Mouse (Mus musculus) gonadal fat pad, adult 2 months (tissue): Measurements from ENCODE around the gene Gpx4. TPM values are rescaled to one million over a fixed set of nuclear protein-coding genes. Genes with fewer than 3 reads are reported as not detected.

ENCODE experiments used
- DNase-seq: peaks from one replicate; pipeline ENCODE4 v3.0.0-alpha.2; 2012; ENCODE audit warnings: low read depth
- polyA plus RNA-seq: library from polyadenylated mRNA; depleted of rRNA; stranded (reverse); fragments of >200 nt; gene quantifications from 2 replicates; pipeline ENCODE4 v1.2.3, GENCODE M21; 2012

Gene Gpx4
- polyA plus RNA-seq, 1 experiment, result 1,178 TPM

GRCm38 (mm10) chr10:80072623-80073489 is 25.9 kb downstream of the Gpx4 start:
- DNase-seq, result no peak

- no peak for DNase-seq
Measured at GRCm38 (mm10) chr10:80074813-80075601, 28.0 kb downstream of the Gpx4 start.

- DNase-seq, result no peak
Measured at GRCm38 (mm10) chr10:80075924-80076323, 29.0 kb downstream of the Gpx4 start.

GRCm38 (mm10) chr10:80076386-80076785 is 29.4 kb downstream of the Gpx4 start:
- DNase-seq, result no peak

- DNase-seq, result no peak
Measured at GRCm38 (mm10) chr10:80077312-80077711, 30.3 kb downstream of the Gpx4 start.

- DNase-seq, result no peak
Measured at GRCm38 (mm10) chr10:80078366-80078765, 31.4 kb downstream of the Gpx4 start.

GRCm38 (mm10) chr10:80080396-80081070 is 33.6 kb downstream of the Gpx4 start:
- no peak for DNase-seq

GRCm38 (mm10) chr10:80081075-80081474 is 34.1 kb downstream of the Gpx4 start:
- DNase-seq, result no peak

- DNase-seq, result no peak
Measured at GRCm38 (mm10) chr10:80084817-80085487, 38.0 kb downstream of the Gpx4 start.

- no peak for DNase-seq
Measured at GRCm38 (mm10) chr10:80086847-80087246, 39.9 kb downstream of the Gpx4 start.

GRCm38 (mm10) chr10:80087483-80087882 is 40.5 kb downstream of the Gpx4 start:
- DNase-seq, result no peak

GRCm38 (mm10) chr10:80089146-80089545 is 42.2 kb downstream of the Gpx4 start:
- DNase-seq, result no peak

GRCm38 (mm10) chr10:80091527-80091926 is 44.6 kb downstream of the Gpx4 start:
- DNase-seq, result no peak

- DNase-seq, result no peak
Measured at GRCm38 (mm10) chr10:80092690-80093089, 45.7 kb downstream of the Gpx4 start.

GRCm38 (mm10) chr10:80094085-80094484 is 47.1 kb downstream of the Gpx4 start:
- DNase-seq, result no peak

GRCm38 (mm10) chr10:80094684-80095083 is 47.7 kb downstream of the Gpx4 start:
- DNase-seq, result no peak

GRCm38 (mm10) chr10:80095547-80095946 is 48.6 kb downstream of the Gpx4 start:
- DNase-seq, result no peak

GRCm38 (mm10) chr10:80097275-80097674 is 50.3 kb downstream of the Gpx4 start:
- DNase-seq, result no peak

GRCm38 (mm10) chr10:80098630-80099029 is 51.7 kb downstream of the Gpx4 start:
- no peak for DNase-seq

GRCm38 (mm10) chr10:80100982-80101381 is 54.0 kb downstream of the Gpx4 start:
- no peak for DNase-seq

GRCm38 (mm10) chr10:80102216-80102915 is 55.4 kb downstream of the Gpx4 start:
- DNase-seq, result no peak
